Mouse (Mus musculus): ENCODE data around the gene Mea1.

DNA sequence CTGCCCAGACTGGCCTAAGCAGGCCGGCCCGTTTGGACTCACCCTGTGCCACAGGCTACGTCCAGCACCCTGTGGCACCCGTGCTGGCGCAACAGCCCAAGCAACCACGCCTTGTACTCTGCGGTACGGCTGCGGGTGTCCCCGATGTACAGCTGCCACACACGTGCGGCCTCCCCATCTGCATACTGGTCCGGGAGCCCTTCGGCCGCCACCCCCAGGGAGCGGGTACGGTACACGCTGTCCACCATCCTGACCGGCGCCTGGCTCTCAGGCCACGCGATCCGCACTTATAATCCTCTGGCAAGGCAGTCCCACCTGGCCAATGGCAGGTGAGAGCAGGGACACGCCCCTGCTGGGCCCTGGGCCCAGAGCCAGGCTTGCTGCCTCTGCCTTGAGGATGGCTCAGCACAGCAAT, 50.3 kb downstream of the Mea1 start, which contains the start of gene Gnmt:
- TF ChIP-seq GATA1 (IDR thresholded peaks at IDR 0.05; ENCODE audit: low read length) (no peak), TAL1 (IDR thresholded peaks at IDR 0.05; ENCODE audit: low read length) (no peak)
